Mouse (Mus musculus): ENCODE results near the gene Nop9.

Nop9 gene

GRCm38 (mm10) chr14:55745180-55745860 is at the start of gene Nop9, which contains the start of gene Dhrs1:
Gene Nop9 (plus strand): TSS chr14:55745693.
Gene Dhrs1 (minus strand): TSS chr14:55745690.
- DNase-seq (ENCODE audit: extremely low read depth, insufficient read length, low spot score) = peak; percentile 79

GRCm38 (mm10) chr14:55697226-55697625 is 48.3 kb upstream of the Nop9 start:
- no peak for DNase-seq (ENCODE audit: extremely low read depth, insufficient read length, low spot score)

- DNase-seq (ENCODE audit: extremely low read depth, insufficient read length, low spot score) = no peak
These were observed 44.4 kb upstream of the Nop9 start for GRCm38 (mm10) chr14:55701131-55701530.

GRCm38 (mm10) chr14:55702761-55703160 is 42.7 kb upstream of the Nop9 start:
- DNase-seq (ENCODE audit: extremely low read depth, insufficient read length, low spot score) = no peak

GRCm38 (mm10) chr14:55706051-55706600 is 39.4 kb upstream of the Nop9 start:
- no peak for DNase-seq (ENCODE audit: extremely low read depth, insufficient read length, low spot score)

- no peak for DNase-seq (ENCODE audit: extremely low read depth, insufficient read length, low spot score)
These were observed 38.1 kb upstream of the Nop9 start for GRCm38 (mm10) chr14:55707397-55707796.

- no peak for DNase-seq (ENCODE audit: extremely low read depth, insufficient read length, low spot score)
These were observed 36.0 kb upstream of the Nop9 start for GRCm38 (mm10) chr14:55709509-55709908.

- no peak for DNase-seq (ENCODE audit: extremely low read depth, insufficient read length, low spot score)
These were observed 33.7 kb upstream of the Nop9 start for GRCm38 (mm10) chr14:55711786-55712185.

- DNase-seq (ENCODE audit: extremely low read depth, insufficient read length, low spot score) = no peak
These were observed 32.3 kb upstream of the Nop9 start for GRCm38 (mm10) chr14:55713007-55713728.

GRCm38 (mm10) chr14:55713729-55714122 is 31.8 kb upstream of the Nop9 start, which contains the start of gene Tgm1:
Gene Tgm1 (minus strand): TSS chr14:55713926.
- no peak for DNase-seq (ENCODE audit: extremely low read depth, insufficient read length, low spot score)

- DNase-seq (ENCODE audit: extremely low read depth, insufficient read length, low spot score) = peak; percentile 56
These were observed 30.6 kb upstream of the Nop9 start for GRCm38 (mm10) chr14:55714893-55715292.

- DNase-seq (ENCODE audit: extremely low read depth, insufficient read length, low spot score) = no peak
These were observed 29.2 kb upstream of the Nop9 start for GRCm38 (mm10) chr14:55716271-55716670.

GRCm38 (mm10) chr14:55716884-55717283 is 28.6 kb upstream of the Nop9 start:
- DNase-seq (ENCODE audit: extremely low read depth, insufficient read length, low spot score) = no peak

- DNase-seq (ENCODE audit: extremely low read depth, insufficient read length, low spot score) = no peak
These were observed 25.8 kb upstream of the Nop9 start for GRCm38 (mm10) chr14:55719737-55720136.

- no peak for DNase-seq (ENCODE audit: extremely low read depth, insufficient read length, low spot score)
These were observed 24.8 kb upstream of the Nop9 start for GRCm38 (mm10) chr14:55720666-55721065.

GRCm38 (mm10) chr14:55721076-55721475 is 24.4 kb upstream of the Nop9 start:
- DNase-seq (ENCODE audit: extremely low read depth, insufficient read length, low spot score) = no peak

GRCm38 (mm10) chr14:55721700-55722437 is 23.6 kb upstream of the Nop9 start, which contains the start of gene Rabggta:
Gene Rabggta (minus strand): TSS chr14:55722263.
- peak; percentile 88 for DNase-seq (ENCODE audit: extremely low read depth, insufficient read length, low spot score)

GRCm38 (mm10) chr14:55722438-55722945 is 23.0 kb upstream of the Nop9 start:
- no peak for DNase-seq (ENCODE audit: extremely low read depth, insufficient read length, low spot score)

- DNase-seq (ENCODE audit: extremely low read depth, insufficient read length, low spot score) = no peak
These were observed 22.1 kb upstream of the Nop9 start for GRCm38 (mm10) chr14:55723433-55723832.

- DNase-seq (ENCODE audit: extremely low read depth, insufficient read length, low spot score) = peak; percentile 80
These were observed 21.1 kb upstream of the Nop9 start for GRCm38 (mm10) chr14:55724411-55724871.

- no peak for DNase-seq (ENCODE audit: extremely low read depth, insufficient read length, low spot score)
These were observed 19.2 kb upstream of the Nop9 start for GRCm38 (mm10) chr14:55726261-55726660.

Measured in 3134 (cell line).